Mouse (Mus musculus) forebrain, embryonic 15.5 days (tissue): Measurements from ENCODE around the gene Gpam. TPM values are rescaled to one million over a fixed set of nuclear protein-coding genes. Genes with fewer than 3 reads are reported as not detected.
"Not testable (repeated sequence)": the region's sequence is repeated elsewhere in the genome, so short reads cannot be mapped to it uniquely, and the experiment has no call there.

Source experiments
- ATAC-seq: fragments of 200-750 bp; cut with Nextera tagmentation; replicated peaks from 2 replicates; pipeline ENCODE4 v1.8.0; 2017; ENCODE audit warnings: mild to moderate bottlenecking, moderate TSS enrichment, moderate library complexity
- H3K27ac ChIP-seq: fragments of 300-500 bp; sonication (generic); replicated peaks from 2 replicates; pipeline ENCODE4 v1.5.1; 2015; ENCODE audit warnings: mild to moderate bottlenecking, inconsistent platforms
- H3K27me3 ChIP-seq: fragments of 300-500 bp; sonication (generic); 2 replicates; pipeline ENCODE4 v1.6.1; 2015; ENCODE audit warnings: inconsistent platforms
- H3K36me3 ChIP-seq: fragments of 300-500 bp; sonication (generic); 2 replicates; pipeline ENCODE4 v1.6.1; 2015; ENCODE audit warnings: mild to moderate bottlenecking, inconsistent platforms
- H3K4me1 ChIP-seq: fragments of 300-500 bp; sonication (generic); 2 replicates; pipeline ENCODE4 v1.6.1; 2015; ENCODE audit warnings: inconsistent platforms
- H3K4me2 ChIP-seq: fragments of 300-500 bp; sonication (generic); replicated peaks from 2 replicates; pipeline ENCODE4 v1.6.1; 2015; ENCODE audit warnings: mild to moderate bottlenecking, inconsistent platforms
- H3K4me3 ChIP-seq: fragments of 300-500 bp; sonication (generic); 2 replicates; pipeline ENCODE4 v1.5.1; 2015; ENCODE audit warnings: mild to moderate bottlenecking, inconsistent platforms
- H3K9ac ChIP-seq: fragments of 300-500 bp; sonication (generic); replicated peaks from 2 replicates; pipeline ENCODE4 v1.6.1; 2015; ENCODE audit warnings: mild to moderate bottlenecking, inconsistent platforms
- H3K9me3 ChIP-seq: fragments of 300-500 bp; sonication (generic); 2 replicates; pipeline ENCODE4 v1.6.1; 2016; ENCODE audit warnings: inconsistent platforms
- WGBS: fragments of 180-500 bp; shearing (Covaris S2); methylation state at CpG from one replicate; pipeline ENCODE4 v1.1.7; 2015; ENCODE audit warnings: mixed read lengths; 5-methylcytosine and 5-hydroxymethylcytosine counted together
- polyA plus RNA-seq: library from polyadenylated mRNA; unstranded; fragments of >200 nt; fragmentation: Nextera tagmentation; extraction: Ambion mirVana; gene quantifications from 2 replicates; pipeline ENCODE4 v1.2.1, GENCODE M21; 2015

Gene Gpam
- polyA plus RNA-seq: 22.1 and 22.3 TPM in 2 replicates

DNA sequence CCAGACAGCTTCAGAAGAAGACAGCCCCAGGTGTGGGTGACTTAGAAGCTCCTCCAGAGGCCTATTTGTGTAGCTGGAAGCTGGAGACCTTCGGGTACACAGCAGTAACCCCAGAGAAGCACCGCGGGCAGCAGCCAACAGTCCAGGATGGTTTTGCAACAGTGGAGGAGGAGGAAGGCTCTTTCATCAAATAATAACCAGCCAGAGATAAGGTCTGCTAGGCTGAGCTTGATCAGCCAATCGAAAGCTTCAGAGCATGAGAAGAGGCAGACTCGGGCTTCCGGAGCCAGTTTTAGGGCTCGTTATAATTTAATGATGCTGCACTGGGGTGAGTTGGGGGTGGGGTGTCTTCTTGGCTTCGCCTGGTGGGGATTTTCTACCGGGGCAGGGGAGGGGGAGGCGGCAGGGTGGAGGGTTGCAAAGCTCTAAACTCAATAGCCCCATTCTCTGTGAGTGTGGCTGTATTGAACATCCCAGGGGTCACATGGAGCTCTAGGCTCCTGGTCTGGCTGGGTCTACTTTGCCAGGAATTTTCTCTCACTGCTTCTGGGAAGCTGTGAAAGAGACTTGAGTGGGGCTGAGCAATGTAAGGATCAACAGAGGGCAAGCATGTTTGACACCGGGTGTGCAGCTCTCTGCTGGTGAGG lies at the start of gene Gpam:
TSS of gene Gpam (minus strand) at position 167 of the 647 bp plus-strand sequence.
- H3K27me3 ChIP-seq: no peaks in the 10 kb centered on the region
- H3K4me3 ChIP-seq: no peak within 1 kb of the TSS
- peaks cover 3% of the 10 kb centered on the region; the same call in 1 of the 2 replicates for H3K4me1 ChIP-seq
- H3K9me3 ChIP-seq: no peaks in the 10 kb centered on the region
- no peak within 1 kb of the TSS for H3K4me2 ChIP-seq
- WGBS: 48% methylated on average over 11 of the region's 11 CpGs
- ATAC-seq: no peak
- H3K36me3 ChIP-seq: no peaks in the 10 kb centered on the region
- H3K27ac ChIP-seq: no peak within 1 kb of the TSS
- H3K9ac ChIP-seq: no peak within 1 kb of the TSS

- ATAC-seq: no peak
- no peaks in the 10 kb centered on the region for H3K36me3 ChIP-seq
- no peak overlapping the region for H3K9ac ChIP-seq
- H3K4me2 ChIP-seq: no peak overlapping the region
- no peaks in the 10 kb centered on the region; the same call in 1 of the 2 replicates for H3K9me3 ChIP-seq
- 87% methylated on average over 1 of the region's 1 CpGs for WGBS
- no peak overlapping the region for H3K27ac ChIP-seq
- no peaks in the 10 kb centered on the region for H3K4me1 ChIP-seq
- no peaks in the 10 kb centered on the region for H3K27me3 ChIP-seq
- no peak overlapping the region for H3K4me3 ChIP-seq
Measured at GRCm38 (mm10) chr19:55171585-55171984, 44.5 kb upstream of the Gpam start.

GRCm38 (mm10) chr19:55170399-55170798 lies 43.4 kb upstream of the Gpam start:
- Histone ChIP-seq H3K36me3 (no peaks in the 10 kb centered on the region), H3K27me3 (no peaks in the 10 kb centered on the region), H3K4me1 (no peaks in the 10 kb centered on the region), H3K4me3 (no peak overlapping the region), H3K9ac (no peak overlapping the region), H3K27ac (no peak overlapping the region), H3K9me3 (no peaks in the 10 kb centered on the region; the same call in 1 of the 2 replicates), H3K4me2 (no peak overlapping the region)
- ATAC-seq: no peak

DNA sequence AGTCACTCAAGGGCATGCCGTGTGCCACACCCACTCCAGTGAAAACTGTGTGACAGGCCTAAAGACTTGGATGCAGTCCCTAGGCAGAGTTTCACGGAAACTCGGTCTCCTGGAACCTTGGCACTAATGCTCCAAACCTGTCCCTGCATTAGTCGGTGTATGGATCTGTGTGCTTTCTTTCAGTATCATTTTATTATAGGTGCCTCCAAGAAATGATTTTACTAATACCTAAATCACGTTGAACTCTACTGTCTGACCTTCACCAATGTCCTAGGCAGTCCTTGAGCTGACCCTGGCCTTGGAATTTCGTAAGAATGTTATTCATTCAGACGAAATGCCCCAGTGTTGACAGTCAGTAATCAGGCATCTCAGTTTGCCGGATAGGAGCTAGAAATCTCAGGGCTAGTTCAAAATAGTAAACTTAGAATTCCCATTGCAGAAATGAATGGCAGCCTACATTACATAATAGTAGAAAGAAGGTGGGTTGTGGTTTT lies 42.2 kb upstream of the Gpam start:
- ATAC-seq, H3K9ac ChIP-seq, H3K27me3 ChIP-seq, H3K36me3 ChIP-seq, H3K4me2 ChIP-seq, H3K4me3 ChIP-seq, H3K9me3 ChIP-seq, H3K27ac ChIP-seq, H3K4me1 ChIP-seq: not testable (repeated sequence)
- 91% methylated on average over 8 of the region's 8 CpGs for WGBS

DNA sequence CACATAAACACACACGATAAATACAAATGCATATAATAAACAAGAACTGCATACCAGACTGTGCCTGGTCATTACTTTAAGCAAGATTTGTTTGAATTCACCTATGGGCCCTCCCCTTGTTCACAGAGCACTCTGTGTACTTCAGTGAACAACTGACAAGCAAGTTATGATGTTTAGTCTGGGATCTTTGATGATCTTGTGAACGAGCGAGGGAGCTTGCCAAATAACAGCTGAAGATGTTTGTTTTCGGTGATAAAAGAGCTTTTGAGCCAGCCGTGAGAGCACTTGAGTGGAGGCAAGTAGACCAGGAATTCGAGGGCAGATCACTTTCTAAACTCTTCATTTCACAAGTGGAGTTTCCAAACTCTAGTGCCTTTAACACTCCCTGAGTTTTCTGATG lies 41.3 kb upstream of the Gpam start:
- no peaks in the 10 kb centered on the region; the same call in 1 of the 2 replicates for H3K9me3 ChIP-seq
- H3K27me3 ChIP-seq: no peaks in the 10 kb centered on the region
- no peak for ATAC-seq
- 75% methylated on average over 6 of the region's 6 CpGs for WGBS
- H3K36me3 ChIP-seq: no peaks in the 10 kb centered on the region
- no peak overlapping the region for H3K27ac ChIP-seq
- H3K4me3 ChIP-seq: no peak overlapping the region
- H3K4me1 ChIP-seq: no peaks in the 10 kb centered on the region
- H3K9ac ChIP-seq: no peak overlapping the region
- no peak overlapping the region for H3K4me2 ChIP-seq

GRCm38 (mm10) chr19:55167741-55168140 lies 40.7 kb upstream of the Gpam start:
- H3K27ac ChIP-seq: no peak overlapping the region
- H3K4me3 ChIP-seq: no peak overlapping the region
- ATAC-seq: no peak

DNA sequence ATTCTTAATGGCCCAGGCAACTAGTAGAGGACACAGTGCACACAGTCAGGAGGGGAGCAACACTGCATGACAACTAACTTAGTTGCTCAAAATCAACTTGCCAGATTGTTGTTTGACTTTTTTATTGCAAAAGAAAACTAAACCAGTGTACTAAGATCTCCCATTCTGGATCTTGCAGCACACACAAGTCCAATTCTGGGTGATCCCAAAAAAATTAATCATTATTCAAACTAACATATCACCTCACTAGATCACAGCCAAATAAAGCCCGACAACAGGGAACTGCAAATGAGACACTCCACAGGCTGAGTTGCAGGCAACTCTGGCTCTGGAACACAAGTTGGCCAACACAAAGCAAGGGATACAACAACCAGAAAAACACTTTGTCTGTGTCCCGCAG lies 39.7 kb upstream of the Gpam start:
- Histone ChIP-seq H3K27ac (no peak overlapping the region), H3K4me2 (no peak overlapping the region), H3K4me1 (no peaks in the 10 kb centered on the region), H3K27me3 (no peaks in the 10 kb centered on the region), H3K4me3 (no peak overlapping the region), H3K9ac (no peak overlapping the region), H3K9me3 (no peaks in the 10 kb centered on the region; the same call in 1 of the 2 replicates), H3K36me3 (no peaks in the 10 kb centered on the region)
- no peak for ATAC-seq
- 89% methylated on average over 2 of the region's 2 CpGs for WGBS

More at GRCm38 (mm10) chr19:55167741-55168140, 40.7 kb upstream of the Gpam start:
- Histone ChIP-seq H3K36me3 (no peaks in the 10 kb centered on the region), H3K4me2 (no peak overlapping the region), H3K27me3 (no peaks in the 10 kb centered on the region), H3K4me1 (no peaks in the 10 kb centered on the region), H3K9ac (no peak overlapping the region), H3K9me3 (no peaks in the 10 kb centered on the region; the same call in 1 of the 2 replicates)
- WGBS: 68% methylated on average over 2 of the region's 2 CpGs

- Histone ChIP-seq H3K9me3 (no peaks in the 10 kb centered on the region; the same call in 1 of the 2 replicates), H3K4me2 (no peak overlapping the region), H3K4me1 (no peaks in the 10 kb centered on the region), H3K9ac (no peak overlapping the region), H3K36me3 (no peaks in the 10 kb centered on the region), H3K4me3 (no peak overlapping the region), H3K27me3 (no peaks in the 10 kb centered on the region), H3K27ac (no peak overlapping the region)
- no peak for ATAC-seq
- WGBS: 76% methylated on average over 4 of the region's 4 CpGs
Measured at GRCm38 (mm10) chr19:55165954-55166353, 38.9 kb upstream of the Gpam start.

- no peaks in the 10 kb centered on the region; the same call in 1 of the 2 replicates for H3K9me3 ChIP-seq
- H3K4me3 ChIP-seq: no peak overlapping the region
- H3K27ac ChIP-seq: no peak overlapping the region
- H3K4me2 ChIP-seq: no peak overlapping the region
- 76% methylated on average over 1 of the region's 1 CpGs for WGBS
- no peak for ATAC-seq
- H3K4me1 ChIP-seq: no peaks in the 10 kb centered on the region
- H3K9ac ChIP-seq: no peak overlapping the region
- no peaks in the 10 kb centered on the region for H3K36me3 ChIP-seq
- H3K27me3 ChIP-seq: no peaks in the 10 kb centered on the region
Measured at GRCm38 (mm10) chr19:55165183-55165865, 38.3 kb upstream of the Gpam start.

GRCm38 (mm10) chr19:55164162-55164561 lies 37.1 kb upstream of the Gpam start:
- 83% methylated on average over 1 of the region's 1 CpGs for WGBS
- Histone ChIP-seq H3K9ac (no peak overlapping the region), H3K36me3 (no peaks in the 10 kb centered on the region), H3K27ac (no peak overlapping the region), H3K4me1 (no peaks in the 10 kb centered on the region), H3K4me3 (no peak overlapping the region), H3K27me3 (no peaks in the 10 kb centered on the region), H3K9me3 (no peaks in the 10 kb centered on the region), H3K4me2 (no peak overlapping the region)
- no peak for ATAC-seq

DNA sequence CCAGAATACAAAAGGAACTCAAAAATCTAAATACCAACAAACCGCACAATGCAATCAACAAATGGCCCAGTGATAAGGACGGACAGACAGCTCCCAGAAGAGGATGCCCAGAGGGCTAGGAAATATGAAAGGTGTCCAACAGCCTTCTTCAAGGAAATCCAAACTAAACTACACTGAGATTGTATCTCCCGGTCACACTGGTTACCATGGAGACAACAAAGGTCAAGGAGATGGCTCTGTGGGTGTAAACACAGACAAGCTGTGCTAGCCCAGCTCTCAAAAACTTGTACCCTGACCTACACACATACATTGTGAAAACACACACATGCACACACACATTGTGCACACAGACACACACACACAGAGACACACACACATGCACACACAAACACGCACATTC lies 35.2 kb upstream of the Gpam start:
- Histone ChIP-seq H3K9me3 (no peaks in the 10 kb centered on the region), H3K4me3 (no peak overlapping the region), H3K4me2 (no peak overlapping the region), H3K36me3 (no peaks in the 10 kb centered on the region), H3K4me1 (no peaks in the 10 kb centered on the region), H3K9ac (no peak overlapping the region), H3K27ac (no peak overlapping the region), H3K27me3 (no peaks in the 10 kb centered on the region)
- no peak for ATAC-seq
- WGBS: 82% methylated on average over 4 of the region's 4 CpGs

- no peak overlapping the region for H3K9ac ChIP-seq
- H3K36me3 ChIP-seq: no peaks in the 10 kb centered on the region
- no peak for ATAC-seq
- no peak overlapping the region for H3K4me2 ChIP-seq
- 94% methylated on average over 6 of the region's 6 CpGs for WGBS
- no peak overlapping the region for H3K27ac ChIP-seq
- no peaks in the 10 kb centered on the region for H3K4me1 ChIP-seq
- H3K9me3 ChIP-seq: no peaks in the 10 kb centered on the region
- H3K4me3 ChIP-seq: no peak overlapping the region
- no peaks in the 10 kb centered on the region for H3K27me3 ChIP-seq
Measured at GRCm38 (mm10) chr19:55159826-55160225, 32.8 kb upstream of the Gpam start.
